Mouse (Mus musculus): ENCODE data around the gene Cadm3. TPM values are rescaled to one million over a fixed set of nuclear protein-coding genes. Genes with fewer than 3 reads are reported as not detected.

Cadm3 gene
- polyA plus RNA-seq, 1 experiment = 0.09 TPM

DNA sequence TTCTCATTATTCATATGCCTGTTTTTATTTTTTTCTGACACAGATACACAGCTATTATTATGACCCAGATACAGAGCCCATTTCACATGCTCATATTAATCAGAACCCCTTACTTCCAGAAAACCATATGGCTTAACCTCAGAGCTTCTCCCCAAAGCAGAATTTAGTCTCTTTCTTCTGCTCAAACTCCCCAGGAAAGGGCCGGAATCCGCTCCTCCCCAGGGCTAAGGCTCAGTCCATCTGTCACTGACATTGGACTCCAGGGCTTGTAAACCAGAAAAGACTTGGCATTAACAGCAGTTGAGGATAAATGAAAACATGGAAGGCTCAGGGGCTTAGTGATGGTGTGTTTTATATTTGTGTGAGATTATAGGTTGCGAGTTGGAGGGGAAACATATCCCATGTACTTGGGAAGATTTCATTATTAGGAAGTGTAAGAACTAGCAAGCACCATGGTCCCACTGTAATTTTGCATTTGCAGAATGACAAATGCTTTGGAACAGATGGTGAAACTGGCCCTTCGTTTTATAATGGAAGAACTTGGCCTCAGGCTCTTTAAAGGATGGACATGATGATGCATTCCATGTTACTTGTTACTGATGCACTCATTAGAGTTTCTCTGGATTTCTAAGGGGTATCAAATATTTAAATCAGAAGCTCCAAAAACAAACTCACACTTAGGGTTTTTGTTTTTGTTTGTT is 7.8 kb downstream of the Cadm3 start:
- no peak overlapping the region for H3K4me3 ChIP-seq (ENCODE audit: insufficient read depth, poor library complexity, severe bottlenecking)
- H3K79me3 ChIP-seq (ENCODE audit: low read depth) = no peaks in the 10 kb centered on the region
- no peaks in the 10 kb centered on the region for H3K27me3 ChIP-seq (ENCODE audit: control insufficient read depth, insufficient read depth, insufficient read length)
- H3K79me2 ChIP-seq (ENCODE audit: control insufficient read depth, insufficient read depth) = no peaks in the 10 kb centered on the region
- TF ChIP-seq FOSL1 (IDR thresholded peaks at IDR 0.05; ENCODE audit: insufficient read depth, low read length, poor library complexity, severe bottlenecking) (no peak), MYOD1 (IDR thresholded peaks at IDR 0.05; ENCODE audit: control insufficient read depth, insufficient read length, low read depth) (no peak), MAX (IDR thresholded peaks at IDR 0.05) (no peak), MYOG (IDR thresholded peaks at IDR 0.05; ENCODE audit: control insufficient read depth, extremely low read depth, insufficient read length) (no peak), CTCF (IDR thresholded peaks at IDR 0.05; ENCODE audit: control insufficient read depth, insufficient read depth, insufficient read length) (no peak), USF1 (IDR thresholded peaks at IDR 0.05; ENCODE audit: low read depth) (no peak), CEBPB (IDR thresholded peaks at IDR 0.05; ENCODE audit: low read depth) (no peak)
- H3K36me3 ChIP-seq (ENCODE audit: control insufficient read depth, insufficient read depth) = no peaks in the 10 kb centered on the region
- no peak overlapping the region for H3ac ChIP-seq (ENCODE audit: control insufficient read depth, insufficient read length, low read depth)

DNA sequence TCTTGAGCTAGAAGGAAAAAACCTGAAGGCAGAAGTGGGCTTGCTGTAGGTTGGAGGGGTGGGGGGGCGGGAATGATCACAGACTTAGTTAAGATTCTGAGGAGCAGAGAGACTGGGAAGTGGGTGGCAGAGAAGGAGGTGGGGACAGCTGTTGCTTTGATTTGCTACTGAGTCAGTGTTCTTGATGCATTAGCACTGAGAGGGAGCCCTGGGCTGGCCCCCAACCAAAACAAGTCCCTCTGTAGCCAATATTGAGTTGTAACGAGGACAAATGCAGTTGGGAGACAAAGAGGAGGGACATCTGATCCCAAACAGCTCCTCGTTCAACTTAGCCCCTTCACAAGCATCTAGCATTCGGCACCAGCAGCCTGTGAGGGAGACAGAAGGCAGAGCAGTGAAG is 9.7 kb downstream of the Cadm3 start:
- TF ChIP-seq CEBPB (IDR thresholded peaks at IDR 0.05; ENCODE audit: low read depth) (no peak), MYOG (IDR thresholded peaks at IDR 0.05; ENCODE audit: control insufficient read depth, extremely low read depth, insufficient read length) (no peak), CTCF (IDR thresholded peaks at IDR 0.05; ENCODE audit: control insufficient read depth, insufficient read depth, insufficient read length) (no peak), MAX (IDR thresholded peaks at IDR 0.05) (no peak), USF1 (IDR thresholded peaks at IDR 0.05; ENCODE audit: low read depth) (no peak), MYOD1 (IDR thresholded peaks at IDR 0.05; ENCODE audit: control insufficient read depth, insufficient read length, low read depth) (no peak)
- no peaks in the 10 kb centered on the region for H3K79me3 ChIP-seq (ENCODE audit: low read depth)
- H3ac ChIP-seq (ENCODE audit: control insufficient read depth, insufficient read length, low read depth) = no peak overlapping the region
- no peaks in the 10 kb centered on the region for H3K79me2 ChIP-seq (ENCODE audit: control insufficient read depth, insufficient read depth)
- H3K4me3 ChIP-seq (ENCODE audit: insufficient read depth, poor library complexity, severe bottlenecking) = no peak overlapping the region
- no peaks in the 10 kb centered on the region for H3K36me3 ChIP-seq (ENCODE audit: control insufficient read depth, insufficient read depth)
- no peaks in the 10 kb centered on the region for H3K27me3 ChIP-seq (ENCODE audit: control insufficient read depth, insufficient read depth, insufficient read length)

DNA sequence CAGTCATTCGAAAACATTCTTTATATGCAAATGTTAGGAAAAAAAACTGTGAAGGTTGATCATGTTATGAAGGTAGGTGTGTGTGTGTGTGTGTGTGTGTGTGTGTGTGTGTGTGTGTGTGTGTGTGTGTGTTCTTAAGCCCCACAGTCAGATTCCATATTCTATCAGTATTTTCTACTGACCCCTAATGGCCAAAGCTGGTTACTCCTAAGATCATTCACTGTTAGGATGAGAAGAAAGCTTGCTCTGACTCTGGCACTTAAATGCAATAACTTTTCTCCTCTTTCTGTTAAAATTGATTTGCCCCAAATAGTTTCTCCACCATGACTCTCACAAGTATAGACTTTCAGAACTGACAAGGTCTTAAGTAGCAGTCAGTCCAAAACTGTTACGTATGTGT is 10.8 kb downstream of the Cadm3 start:
- H3K36me3 ChIP-seq (ENCODE audit: control insufficient read depth, insufficient read depth) = no peaks in the 10 kb centered on the region

DNA sequence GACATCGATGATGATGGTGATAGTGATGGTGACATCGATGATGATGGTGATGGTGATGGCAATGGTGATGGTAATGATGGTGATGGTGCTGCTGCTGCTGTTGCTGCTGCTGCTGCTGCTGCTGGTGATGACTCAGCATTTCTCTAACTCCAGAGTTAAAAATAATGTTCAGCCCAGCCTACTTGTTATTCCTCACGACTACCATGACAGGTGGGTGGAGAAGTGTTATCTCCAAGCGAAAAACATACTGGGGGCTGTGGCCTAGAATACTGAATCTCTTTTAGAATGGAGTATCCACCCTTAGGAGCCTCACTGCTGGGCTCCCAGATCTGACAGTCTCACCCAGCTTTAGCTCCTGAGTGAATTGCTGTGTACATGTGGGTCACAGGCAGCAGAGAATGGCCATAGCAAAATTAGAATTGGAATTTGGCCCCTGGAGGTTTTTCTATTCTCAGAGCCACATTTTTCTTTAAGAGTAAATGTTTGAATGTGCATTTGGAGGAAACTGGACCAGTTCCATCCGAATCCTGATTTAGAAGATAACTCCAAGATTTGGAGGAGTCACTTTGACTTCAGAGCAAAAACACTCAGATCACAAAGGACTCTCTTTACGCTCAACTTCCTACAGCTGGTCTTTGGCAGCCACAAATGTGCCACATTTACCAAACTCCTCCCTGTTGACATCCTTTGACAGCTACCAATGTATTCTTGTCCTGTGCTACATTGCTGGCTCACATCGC is 12.2 kb downstream of the Cadm3 start:
- Histone ChIP-seq H3K79me3 (ENCODE audit: low read depth) (no peaks in the 10 kb centered on the region), H3K36me3 (ENCODE audit: control insufficient read depth, insufficient read depth) (no peaks in the 10 kb centered on the region), H3K4me3 (ENCODE audit: insufficient read depth, poor library complexity, severe bottlenecking) (no peak overlapping the region), H3K79me2 (ENCODE audit: control insufficient read depth, insufficient read depth) (no peaks in the 10 kb centered on the region), H3ac (ENCODE audit: control insufficient read depth, insufficient read length, low read depth) (no peak overlapping the region), H3K27me3 (ENCODE audit: control insufficient read depth, insufficient read depth, insufficient read length) (no peaks in the 10 kb centered on the region)
- TF ChIP-seq MYOG (IDR thresholded peaks at IDR 0.05; ENCODE audit: control insufficient read depth, extremely low read depth, insufficient read length) = no peak
- no peak for TF ChIP-seq USF1 (IDR thresholded peaks at IDR 0.05; ENCODE audit: low read depth)
- TF ChIP-seq FOSL1 (IDR thresholded peaks at IDR 0.05; ENCODE audit: insufficient read depth, low read length, poor library complexity, severe bottlenecking) = no peak
- TF ChIP-seq MAX (IDR thresholded peaks at IDR 0.05) = no peak
- TF ChIP-seq CTCF (IDR thresholded peaks at IDR 0.05; ENCODE audit: control insufficient read depth, insufficient read depth, insufficient read length) = no peak
- no peak for TF ChIP-seq CEBPB (IDR thresholded peaks at IDR 0.05; ENCODE audit: low read depth)
- TF ChIP-seq MYOD1 (IDR thresholded peaks at IDR 0.05; ENCODE audit: control insufficient read depth, insufficient read length, low read depth) = no peak

More for the DNA sequence above, 10.8 kb downstream of the Cadm3 start:
- H3K4me3 ChIP-seq (ENCODE audit: insufficient read depth, poor library complexity, severe bottlenecking) = no peak overlapping the region
- H3ac ChIP-seq (ENCODE audit: control insufficient read depth, insufficient read length, low read depth) = no peak overlapping the region
- TF ChIP-seq USF1 (IDR thresholded peaks at IDR 0.05; ENCODE audit: low read depth) (no peak), MAX (IDR thresholded peaks at IDR 0.05) (no peak)
- no peaks in the 10 kb centered on the region for H3K79me3 ChIP-seq (ENCODE audit: low read depth)
- H3K27me3 ChIP-seq (ENCODE audit: control insufficient read depth, insufficient read depth, insufficient read length) = no peaks in the 10 kb centered on the region
- H3K79me2 ChIP-seq (ENCODE audit: control insufficient read depth, insufficient read depth) = no peaks in the 10 kb centered on the region

DNA sequence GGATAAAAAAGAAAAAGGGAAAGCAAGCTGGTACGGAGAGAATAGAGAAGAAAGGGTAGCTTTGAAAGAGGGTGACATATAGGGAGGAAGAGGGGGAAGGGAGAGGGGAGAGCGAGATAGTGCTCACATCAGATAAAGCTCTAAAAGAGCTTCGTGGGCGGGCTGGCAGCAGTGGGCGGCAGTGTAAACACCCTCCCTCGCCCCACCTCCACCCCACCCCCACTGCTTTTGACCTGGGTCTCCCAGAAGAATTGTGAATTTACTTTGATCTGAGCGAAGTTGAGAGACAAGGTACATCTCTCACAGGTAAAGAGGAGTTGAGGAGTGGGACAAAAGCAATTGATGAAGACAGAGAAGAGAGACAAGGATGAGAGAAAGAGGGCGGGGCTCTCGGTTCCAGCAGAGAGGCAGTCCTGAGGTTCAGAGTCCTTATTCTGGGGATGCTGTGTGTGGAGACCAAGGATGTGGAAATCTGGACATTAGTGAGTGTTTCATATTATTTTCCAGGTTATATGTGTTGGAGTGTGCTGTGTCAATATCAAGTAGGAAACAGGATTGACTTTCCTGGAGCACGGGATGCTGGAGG is 17.0 kb downstream of the Cadm3 start, which contains the start of gene Aim2:
Aim2 (plus strand) TSS at position 508 of the 586 bp plus-strand sequence.
- Histone ChIP-seq H3K27me3 (ENCODE audit: control insufficient read depth, insufficient read depth, insufficient read length) (no peaks in the 10 kb centered on the region), H3K4me3 (ENCODE audit: insufficient read depth, poor library complexity, severe bottlenecking) (no peak within 1 kb of the TSS), H3K79me3 (ENCODE audit: low read depth) (no peaks in the 10 kb centered on the region), H3K36me3 (ENCODE audit: control insufficient read depth, insufficient read depth) (no peaks in the 10 kb centered on the region), H3K79me2 (ENCODE audit: control insufficient read depth, insufficient read depth) (no peaks in the 10 kb centered on the region), H3ac (ENCODE audit: control insufficient read depth, insufficient read length, low read depth) (no peak within 1 kb of the TSS)
- no peak for TF ChIP-seq MAX (IDR thresholded peaks at IDR 0.05)
- TF ChIP-seq MYOG (IDR thresholded peaks at IDR 0.05; ENCODE audit: control insufficient read depth, extremely low read depth, insufficient read length) = no peak
- TF ChIP-seq USF1 (IDR thresholded peaks at IDR 0.05; ENCODE audit: low read depth) = no peak
- no peak for TF ChIP-seq CTCF (IDR thresholded peaks at IDR 0.05; ENCODE audit: control insufficient read depth, insufficient read depth, insufficient read length)
- TF ChIP-seq FOSL1 (IDR thresholded peaks at IDR 0.05; ENCODE audit: insufficient read depth, low read length, poor library complexity, severe bottlenecking) = no peak
- TF ChIP-seq CEBPB (IDR thresholded peaks at IDR 0.05; ENCODE audit: low read depth) = no peak
- TF ChIP-seq MYOD1 (IDR thresholded peaks at IDR 0.05; ENCODE audit: control insufficient read depth, insufficient read length, low read depth) = no peak
